Mouse (Mus musculus): ENCODE results near the gene Foxn1. TPM values are rescaled to one million over a fixed set of nuclear protein-coding genes. Genes with fewer than 3 reads are reported as not detected.
A peak's percentile ranks its signal among the peaks of the same experiment; 100 is the strongest.

The Foxn1 gene
- polyA plus RNA-seq, 1 experiment from 2014 or later = 1.6 TPM

DNA sequence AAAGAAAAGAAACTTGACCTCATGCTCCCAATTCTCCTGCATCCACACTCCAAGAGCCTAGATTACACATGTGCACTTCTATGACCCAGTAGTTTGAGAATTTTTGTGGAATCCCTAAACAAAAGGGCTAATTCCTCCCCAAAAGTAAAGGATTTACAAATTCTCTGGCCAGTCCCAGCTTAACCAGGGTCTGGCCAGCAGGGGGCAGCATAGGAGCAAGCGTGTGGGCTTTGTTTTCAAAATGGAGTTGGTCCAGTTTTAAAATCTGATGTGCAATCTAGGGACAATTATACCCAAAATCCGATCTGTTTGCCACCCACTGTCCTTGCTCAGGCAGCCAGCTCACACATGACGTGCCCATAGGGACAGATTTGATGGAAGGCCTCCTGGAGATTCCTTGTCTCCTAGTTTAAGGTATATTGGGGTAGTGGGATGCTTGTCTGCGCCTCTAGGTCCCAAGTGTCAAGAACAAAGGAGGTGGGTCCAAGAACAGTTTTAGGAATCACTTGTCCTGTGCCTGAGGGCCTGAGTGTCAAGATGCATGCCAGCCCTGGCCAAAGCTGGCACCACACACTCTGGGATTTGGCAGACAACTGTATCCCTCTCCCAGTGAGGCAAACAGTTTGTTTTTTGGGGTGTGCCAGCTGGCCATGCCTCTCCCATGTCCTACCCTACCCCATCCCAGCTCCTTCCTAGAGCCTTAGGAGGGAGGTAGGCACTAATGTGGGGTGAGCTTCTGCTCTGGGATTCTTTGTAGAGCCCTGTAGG, 30.7 kb downstream of the Foxn1 start:
- 33% methylated on average over 4 of the region's 4 CpGs for WGBS
- no peaks in the 10 kb centered on the region for H3K36me3 ChIP-seq (ENCODE audit: control insufficient read depth, insufficient read depth, low read length)
- H3K4me1 ChIP-seq (ENCODE audit: control insufficient read depth, insufficient read depth, low read length) = no peaks in the 10 kb centered on the region
- no peak overlapping the region for H3K9ac ChIP-seq (ENCODE audit: low read depth, low read length)
- no peak overlapping the region for H3K27ac ChIP-seq (replicated peaks; ENCODE audit: low read depth, low read length)
- H3K27me3 ChIP-seq (replicated peaks; ENCODE audit: control insufficient read depth, insufficient read depth, low read length) = no peaks in the 10 kb centered on the region
- no peak overlapping the region for H3K4me3 ChIP-seq (ENCODE audit: low read depth, low read length)
- no peak overlapping the region for H3K4me2 ChIP-seq (ENCODE audit: low read depth, low read length)
- H3K9me3 ChIP-seq (ENCODE audit: control insufficient read depth, low read length) = no peaks in the 10 kb centered on the region
- ATAC-seq (ENCODE audit: low read depth) = no peak
- peak; percentile 55 for DNase-seq (ENCODE audit: low spot score)

DNA sequence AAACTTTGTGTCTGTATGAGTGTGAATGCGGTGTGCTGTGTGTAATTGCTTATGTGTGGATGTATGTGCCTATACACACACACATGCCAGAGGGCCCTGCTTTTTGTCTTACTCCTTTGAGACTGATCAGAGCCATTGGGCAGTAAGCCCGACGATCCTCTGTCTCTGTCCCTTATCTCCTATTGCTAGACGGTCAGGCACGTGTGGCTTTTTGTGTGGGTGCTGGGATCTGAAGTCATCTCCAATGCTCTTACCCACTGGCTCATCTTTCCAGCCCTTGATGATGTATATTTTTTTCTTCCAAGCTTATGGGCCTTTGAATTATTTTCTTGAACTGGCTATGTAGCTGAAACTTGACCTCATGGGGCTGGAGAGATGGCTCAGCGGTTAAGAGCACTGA, 31.5 kb downstream of the Foxn1 start:
- Histone ChIP-seq H3K27me3 (replicated peaks; ENCODE audit: control insufficient read depth, insufficient read depth, low read length) (no peaks in the 10 kb centered on the region), H3K27ac (replicated peaks; ENCODE audit: low read depth, low read length) (no peak overlapping the region), H3K4me3 (ENCODE audit: low read depth, low read length) (no peak overlapping the region), H3K9me3 (ENCODE audit: control insufficient read depth, low read length) (no peaks in the 10 kb centered on the region), H3K4me1 (ENCODE audit: control insufficient read depth, insufficient read depth, low read length) (no peaks in the 10 kb centered on the region), H3K9ac (ENCODE audit: low read depth, low read length) (no peak overlapping the region), H3K4me2 (ENCODE audit: low read depth, low read length) (no peak overlapping the region), H3K36me3 (ENCODE audit: control insufficient read depth, insufficient read depth, low read length) (no peaks in the 10 kb centered on the region)
- DNase-seq (ENCODE audit: low spot score) (no peak), ATAC-seq (ENCODE audit: low read depth) (no peak)
- WGBS = 82% methylated on average over 6 of the region's 6 CpGs

DNA sequence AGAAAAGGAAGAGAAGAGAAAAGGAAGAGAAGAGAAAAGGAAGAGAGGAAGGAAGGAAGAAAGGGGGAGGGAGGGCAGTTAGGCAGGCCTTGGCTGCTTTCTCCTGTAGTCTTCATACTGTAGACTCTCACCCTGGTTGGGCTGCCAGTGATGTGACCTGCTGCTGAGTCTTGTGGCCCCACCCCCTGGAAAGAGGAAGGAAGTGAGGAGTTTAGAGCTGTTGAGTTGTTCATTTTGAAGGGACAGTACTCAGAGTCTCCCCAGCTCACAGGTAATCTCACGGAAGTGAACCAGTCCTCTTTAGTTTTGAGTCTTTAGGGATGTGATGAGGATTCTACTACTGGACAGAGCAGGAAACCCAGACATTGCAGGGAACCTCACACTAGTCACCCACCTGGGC, 33.3 kb downstream of the Foxn1 start:
- H3K9me3 ChIP-seq (ENCODE audit: control insufficient read depth, low read length) = no peaks in the 10 kb centered on the region
- no peak overlapping the region for H3K9ac ChIP-seq (ENCODE audit: low read depth, low read length)
- ATAC-seq (ENCODE audit: low read depth) (no peak), DNase-seq (ENCODE audit: low spot score) (no peak)
- H3K27ac ChIP-seq (replicated peaks; ENCODE audit: low read depth, low read length) = no peak overlapping the region
- 67% methylated on average over 1 of the region's 1 CpGs for WGBS
- H3K4me2 ChIP-seq (ENCODE audit: low read depth, low read length) = no peak overlapping the region
- H3K4me1 ChIP-seq (ENCODE audit: control insufficient read depth, insufficient read depth, low read length) = no peaks in the 10 kb centered on the region
- H3K36me3 ChIP-seq (ENCODE audit: control insufficient read depth, insufficient read depth, low read length) = peaks cover 15% of the 10 kb centered on the region
- no peaks in the 10 kb centered on the region for H3K27me3 ChIP-seq (replicated peaks; ENCODE audit: control insufficient read depth, insufficient read depth, low read length)
- H3K4me3 ChIP-seq (ENCODE audit: low read depth, low read length) = no peak overlapping the region

- Histone ChIP-seq H3K9me3 (ENCODE audit: control insufficient read depth, low read length) (no peaks in the 10 kb centered on the region), H3K4me1 (ENCODE audit: control insufficient read depth, insufficient read depth, low read length) (peaks cover 17% of the 10 kb centered on the region), H3K27ac (replicated peaks; ENCODE audit: low read depth, low read length) (no peak overlapping the region), H3K36me3 (ENCODE audit: control insufficient read depth, insufficient read depth, low read length) (peaks cover 24% of the 10 kb centered on the region), H3K9ac (ENCODE audit: low read depth, low read length) (no peak overlapping the region), H3K4me2 (ENCODE audit: low read depth, low read length) (no peak overlapping the region), H3K4me3 (ENCODE audit: low read depth, low read length) (no peak overlapping the region), H3K27me3 (replicated peaks; ENCODE audit: control insufficient read depth, insufficient read depth, low read length) (no peaks in the 10 kb centered on the region)
- 76% methylated on average over 4 of the region's 4 CpGs for WGBS
- DNase-seq (ENCODE audit: low spot score) = no peak
- ATAC-seq (ENCODE audit: low read depth) = no peak
These were observed 36.7 kb downstream of the Foxn1 start for GRCm38 (mm10) chr11:78349441-78350358.

- 60% methylated on average over 7 of the region's 7 CpGs for WGBS
- H3K4me1 ChIP-seq (ENCODE audit: control insufficient read depth, insufficient read depth, low read length) = peaks cover 21% of the 10 kb centered on the region
- H3K4me2 ChIP-seq (ENCODE audit: low read depth, low read length) = no peak overlapping the region
- H3K27me3 ChIP-seq (replicated peaks; ENCODE audit: control insufficient read depth, insufficient read depth, low read length) = no peaks in the 10 kb centered on the region
- no peak overlapping the region for H3K9ac ChIP-seq (ENCODE audit: low read depth, low read length)
- DNase-seq (ENCODE audit: low spot score) (no peak), ATAC-seq (ENCODE audit: low read depth) (no peak)
- no peak overlapping the region for H3K4me3 ChIP-seq (ENCODE audit: low read depth, low read length)
- H3K9me3 ChIP-seq (ENCODE audit: control insufficient read depth, low read length) = no peaks in the 10 kb centered on the region
- H3K27ac ChIP-seq (replicated peaks; ENCODE audit: low read depth, low read length) = no peak overlapping the region
- H3K36me3 ChIP-seq (ENCODE audit: control insufficient read depth, insufficient read depth, low read length) = peaks cover 24% of the 10 kb centered on the region
These were observed 37.9 kb downstream of the Foxn1 start for GRCm38 (mm10) chr11:78348474-78348873.

- Histone ChIP-seq H3K4me1 (ENCODE audit: control insufficient read depth, insufficient read depth, low read length) (peaks cover 21% of the 10 kb centered on the region), H3K9ac (ENCODE audit: low read depth, low read length) (no peak overlapping the region), H3K36me3 (ENCODE audit: control insufficient read depth, insufficient read depth, low read length) (peaks cover 24% of the 10 kb centered on the region), H3K9me3 (ENCODE audit: control insufficient read depth, low read length) (no peaks in the 10 kb centered on the region), H3K4me2 (ENCODE audit: low read depth, low read length) (no peak overlapping the region), H3K27me3 (replicated peaks; ENCODE audit: control insufficient read depth, insufficient read depth, low read length) (no peaks in the 10 kb centered on the region), H3K27ac (replicated peaks; ENCODE audit: low read depth, low read length) (no peak overlapping the region), H3K4me3 (ENCODE audit: low read depth, low read length) (no peak overlapping the region)
- DNase-seq (ENCODE audit: low spot score) (no peak), ATAC-seq (ENCODE audit: low read depth) (no peak)
- 81% methylated on average over 8 of the region's 9 CpGs for WGBS
These were observed 38.5 kb downstream of the Foxn1 start for GRCm38 (mm10) chr11:78347908-78348307.

DNA sequence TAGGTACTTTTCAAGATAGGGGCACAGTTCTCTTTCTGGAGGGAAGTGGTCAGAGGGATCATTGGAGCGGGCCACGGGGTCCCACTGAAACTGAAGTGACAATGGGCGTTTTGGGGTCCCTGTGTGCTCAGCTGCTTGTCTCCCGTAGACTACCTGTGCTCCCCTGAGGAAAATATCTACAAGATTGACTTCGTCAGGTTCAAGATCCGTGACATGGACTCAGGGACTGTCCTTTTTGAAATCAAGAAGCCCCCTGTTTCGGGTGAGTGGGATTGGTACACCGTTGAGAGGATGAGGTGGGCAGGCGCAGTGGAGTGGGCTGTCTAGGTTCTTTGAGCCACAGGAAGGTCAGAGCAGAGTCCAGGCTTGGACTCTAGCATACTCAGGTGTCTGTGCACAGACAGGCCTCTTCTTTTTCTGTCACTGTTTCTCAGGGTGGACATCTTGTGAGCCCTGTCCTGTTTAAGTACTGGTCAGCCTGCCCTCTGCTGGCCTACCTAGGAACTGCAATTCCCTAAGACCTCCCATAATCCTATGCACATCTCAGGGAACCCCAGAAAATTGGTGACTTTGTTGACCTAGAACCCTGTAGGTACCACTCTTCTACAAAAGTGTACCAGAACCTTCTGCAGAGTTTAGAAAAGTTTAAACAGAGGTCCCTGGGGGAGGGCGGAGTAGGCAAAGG, 39.1 kb downstream of the Foxn1 start:
- no peak overlapping the region for H3K4me2 ChIP-seq (ENCODE audit: low read depth, low read length)
- H3K4me3 ChIP-seq (ENCODE audit: low read depth, low read length) = no peak overlapping the region
- no peaks in the 10 kb centered on the region for H3K27me3 ChIP-seq (replicated peaks; ENCODE audit: control insufficient read depth, insufficient read depth, low read length)
- no peaks in the 10 kb centered on the region for H3K9me3 ChIP-seq (ENCODE audit: control insufficient read depth, low read length)
- WGBS = 94% methylated on average over 10 of the region's 10 CpGs
- peak; percentile 16; the same call in 1 of the 2 replicates for ATAC-seq (ENCODE audit: low read depth)
- DNase-seq (ENCODE audit: low spot score) = peak; percentile 75
- H3K4me1 ChIP-seq (ENCODE audit: control insufficient read depth, insufficient read depth, low read length) = peaks cover 21% of the 10 kb centered on the region
- peaks cover 24% of the 10 kb centered on the region for H3K36me3 ChIP-seq (ENCODE audit: control insufficient read depth, insufficient read depth, low read length)
- H3K9ac ChIP-seq (ENCODE audit: low read depth, low read length) = no peak overlapping the region
- H3K27ac ChIP-seq (replicated peaks; ENCODE audit: low read depth, low read length) = no peak overlapping the region

GRCm38 (mm10) chr11:78346326-78347069, 39.9 kb downstream of the Foxn1 start:
- H3K9me3 ChIP-seq (ENCODE audit: control insufficient read depth, low read length) = no peaks in the 10 kb centered on the region
- DNase-seq (ENCODE audit: low spot score) (peak; percentile 64), ATAC-seq (ENCODE audit: low read depth) (peak; percentile 20; the same call in 1 of the 2 replicates)
- H3K27me3 ChIP-seq (replicated peaks; ENCODE audit: control insufficient read depth, insufficient read depth, low read length) = no peaks in the 10 kb centered on the region
- no peak overlapping the region for H3K4me3 ChIP-seq (ENCODE audit: low read depth, low read length)
- H3K4me1 ChIP-seq (ENCODE audit: control insufficient read depth, insufficient read depth, low read length) = peaks cover 21% of the 10 kb centered on the region
- peak overlapping the region; percentile 66; the same call in 1 of the 2 replicates for H3K4me2 ChIP-seq (ENCODE audit: low read depth, low read length)
- H3K9ac ChIP-seq (ENCODE audit: low read depth, low read length) = 0 out of 2 replicates have a peak overlapping the region, but pooled peaks have one; percentile 40
- WGBS = 73% methylated on average over 6 of the region's 6 CpGs
- H3K27ac ChIP-seq (replicated peaks; ENCODE audit: low read depth, low read length) = no peak overlapping the region
- peaks cover 24% of the 10 kb centered on the region for H3K36me3 ChIP-seq (ENCODE audit: control insufficient read depth, insufficient read depth, low read length)

Data from embryonic facial prominence, embryonic 14.5 days (tissue).